Mouse (Mus musculus): Measurements from ENCODE around the gene Aldoart2.
"Not testable (repeated sequence)": the region's sequence is repeated elsewhere in the genome, so short reads cannot be mapped to it uniquely, and the experiment has no call there.

Aldoart2 gene

DNA sequence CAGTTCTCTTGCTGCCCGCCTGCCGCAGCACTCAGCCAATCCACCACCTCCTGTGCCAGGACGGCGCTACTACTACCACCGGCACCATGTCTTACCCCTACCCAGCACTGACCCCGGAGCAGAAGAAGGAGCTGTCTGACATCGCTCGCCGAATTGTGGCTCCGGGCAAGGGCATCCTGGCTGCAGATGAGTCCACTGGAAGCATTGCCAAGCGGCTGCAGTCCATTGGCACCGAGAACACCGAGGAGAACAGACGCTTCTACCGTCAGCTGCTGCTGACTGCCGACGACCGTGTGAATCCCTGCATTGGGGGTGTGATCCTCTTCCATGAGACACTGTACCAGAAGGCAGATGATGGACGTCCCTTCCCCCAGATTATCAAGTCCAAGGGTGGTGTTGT is at the start of gene Aldoart2:
TSS of gene Aldoart2 (plus strand) at position 34 of the 400 bp plus-strand sequence.
- DNase-seq (ENCODE audit: low spot score), result no peak

DNA sequence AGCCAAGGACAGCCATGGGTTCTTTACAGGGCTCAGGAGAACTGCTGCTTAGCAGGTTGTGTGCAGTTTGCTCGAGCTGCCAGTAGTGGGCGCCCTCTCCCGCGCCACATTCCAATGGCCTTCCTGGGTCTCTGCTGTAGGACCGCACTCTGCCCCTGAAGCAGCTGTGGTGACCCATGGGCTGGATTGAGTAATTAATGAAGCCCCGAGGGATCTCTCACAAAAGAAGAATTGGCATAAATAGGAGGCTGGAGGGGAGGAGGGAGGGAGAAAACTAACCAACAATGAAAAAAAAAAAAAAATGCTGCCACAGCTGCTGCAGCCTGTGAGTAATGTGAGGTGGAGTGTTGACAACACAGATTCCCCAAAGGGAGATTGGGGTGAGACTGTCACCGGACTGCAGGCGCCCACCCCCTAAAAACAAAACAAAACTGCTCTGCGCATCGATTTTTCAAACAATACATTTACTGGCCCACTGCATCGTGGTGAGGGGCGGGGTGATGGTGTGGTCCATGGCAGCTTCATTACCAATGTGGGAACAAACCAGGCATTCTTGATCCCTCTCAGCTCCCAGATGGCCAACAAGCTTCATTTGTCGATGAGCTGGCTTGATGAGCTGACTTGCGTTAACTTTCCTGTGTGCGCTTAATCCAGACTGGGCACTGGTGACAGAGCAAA is 46.8 kb upstream of the Aldoart2 start:
- no peak for DNase-seq (ENCODE audit: low spot score)

DNA sequence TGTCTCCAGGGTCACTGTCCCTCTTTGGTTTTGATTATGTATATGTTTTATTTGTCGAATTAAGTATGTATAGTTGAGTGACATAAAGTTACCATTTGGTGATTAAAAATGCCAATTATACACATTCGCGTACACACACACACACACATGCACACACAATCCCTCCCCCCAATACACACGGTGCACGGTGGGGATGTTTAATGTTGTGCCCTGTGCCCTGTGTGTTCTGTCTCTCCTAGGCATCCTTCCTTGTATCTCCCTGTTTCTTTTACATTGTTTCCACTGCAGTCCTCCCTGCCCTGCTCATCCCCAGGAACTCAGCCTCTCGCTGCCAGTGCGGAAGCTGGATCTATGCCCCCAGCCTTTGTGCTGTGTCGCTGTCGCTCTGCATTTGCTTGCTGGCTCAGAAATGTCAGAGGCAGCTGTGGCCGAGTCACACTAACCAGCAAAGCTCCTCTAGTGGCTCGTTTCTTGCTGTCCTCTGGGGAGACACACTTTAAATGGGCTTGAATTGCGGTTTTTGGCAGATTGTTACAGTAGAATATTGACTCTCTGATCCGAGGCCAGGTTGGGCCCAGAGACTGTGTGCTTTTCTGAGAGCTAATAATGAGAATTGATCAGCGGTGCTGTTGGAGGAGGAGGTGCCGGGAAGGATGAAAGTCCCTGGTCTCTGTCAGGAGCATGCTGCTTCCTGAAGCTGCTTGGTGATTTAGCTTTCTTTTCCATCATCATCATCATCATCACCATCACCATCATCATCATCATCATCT is 37.9 kb upstream of the Aldoart2 start:
- DNase-seq (ENCODE audit: low spot score), result no peak

DNA sequence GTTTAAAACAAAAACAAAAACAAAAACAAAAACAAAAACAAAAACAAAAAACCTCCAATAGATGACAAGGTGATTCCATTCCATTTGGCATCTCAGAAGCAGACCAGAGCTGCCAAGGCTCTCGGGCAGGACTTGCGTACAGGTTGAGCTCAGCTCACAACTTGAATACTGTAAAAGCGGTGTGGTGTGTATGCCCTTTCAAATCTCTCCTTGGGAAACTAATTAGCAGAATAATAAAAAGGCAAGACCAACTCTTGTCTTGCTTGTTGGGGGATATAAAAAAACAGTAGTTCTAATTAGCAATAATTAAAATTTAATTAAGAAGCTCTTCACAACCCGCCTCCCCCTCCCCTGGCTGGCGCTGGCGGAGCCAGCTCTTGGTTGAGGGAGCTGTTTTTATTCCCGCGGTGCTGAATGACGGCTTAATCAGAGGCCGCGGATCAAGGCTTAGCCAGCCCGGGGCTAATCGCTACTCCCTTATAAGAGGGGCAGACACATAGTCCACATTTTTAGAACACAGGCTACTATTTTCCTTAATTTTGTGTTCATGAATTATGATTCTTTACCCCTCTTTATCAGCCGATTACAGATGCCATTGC is 28.4 kb upstream of the Aldoart2 start:
- DNase-seq (ENCODE audit: low spot score), result no peak

DNA sequence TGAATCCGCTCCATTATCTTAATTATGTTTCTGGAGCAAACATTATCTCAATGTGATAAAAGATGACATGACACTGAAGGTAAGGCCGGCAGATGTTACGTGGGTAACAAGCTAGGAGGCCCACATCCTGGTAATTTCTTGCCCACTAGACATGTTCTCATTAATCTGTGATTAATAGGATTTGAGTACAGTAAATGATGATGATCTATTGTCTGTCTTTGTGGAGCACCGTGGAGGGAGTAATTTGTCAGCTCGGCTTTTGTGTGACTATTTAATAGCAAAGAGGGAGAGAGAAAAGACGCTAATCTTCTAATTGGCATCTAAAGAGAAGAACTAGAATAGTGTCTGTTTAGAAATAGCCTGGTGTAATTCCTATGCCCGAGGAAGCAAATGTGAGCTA is 27.3 kb upstream of the Aldoart2 start:
- no peak for DNase-seq (ENCODE audit: low spot score)

DNA sequence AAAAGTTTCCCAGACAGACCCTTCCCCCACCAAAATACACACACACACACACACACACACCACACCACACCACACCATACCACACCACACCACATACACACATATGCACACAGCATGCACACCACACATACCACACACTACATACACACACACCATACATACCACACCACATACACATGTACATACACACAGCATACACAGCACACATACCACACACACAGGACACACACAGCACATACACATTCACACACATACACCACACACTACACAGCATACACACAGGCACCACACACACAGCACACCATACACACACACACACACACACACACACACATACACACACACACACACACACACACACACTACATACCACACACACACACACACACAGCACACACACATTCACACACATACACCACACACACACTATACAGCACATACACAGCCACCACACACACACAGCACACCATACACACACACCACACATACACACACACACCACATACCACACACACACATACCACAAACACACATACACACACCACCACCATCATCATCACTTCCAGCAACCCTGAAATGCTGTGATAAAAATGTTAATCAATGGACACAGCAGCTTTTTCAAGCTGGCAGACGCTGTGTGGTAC is 26.6 kb upstream of the Aldoart2 start:
- no peak for DNase-seq (ENCODE audit: low spot score)

DNA sequence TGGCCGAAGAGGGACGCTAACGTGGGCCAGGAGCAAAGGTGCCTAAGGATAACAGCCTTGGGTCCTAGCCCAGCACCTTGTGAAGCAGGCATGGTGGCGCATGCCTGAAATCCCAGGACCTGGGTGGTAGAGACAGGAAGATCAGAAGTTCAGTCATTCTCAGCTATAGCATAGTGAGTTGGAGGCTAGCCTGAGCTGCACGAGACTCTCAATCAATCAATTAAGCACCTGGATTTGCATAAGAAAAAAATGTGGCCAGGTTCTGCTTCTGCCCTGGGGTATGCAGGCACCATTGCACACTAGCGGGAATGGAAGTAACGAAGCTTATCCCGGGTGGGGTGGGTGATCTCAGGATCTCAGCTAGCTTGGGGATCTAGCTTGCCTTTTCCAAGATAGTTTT is 25.9 kb upstream of the Aldoart2 start:
- no peak for DNase-seq (ENCODE audit: low spot score)

DNA sequence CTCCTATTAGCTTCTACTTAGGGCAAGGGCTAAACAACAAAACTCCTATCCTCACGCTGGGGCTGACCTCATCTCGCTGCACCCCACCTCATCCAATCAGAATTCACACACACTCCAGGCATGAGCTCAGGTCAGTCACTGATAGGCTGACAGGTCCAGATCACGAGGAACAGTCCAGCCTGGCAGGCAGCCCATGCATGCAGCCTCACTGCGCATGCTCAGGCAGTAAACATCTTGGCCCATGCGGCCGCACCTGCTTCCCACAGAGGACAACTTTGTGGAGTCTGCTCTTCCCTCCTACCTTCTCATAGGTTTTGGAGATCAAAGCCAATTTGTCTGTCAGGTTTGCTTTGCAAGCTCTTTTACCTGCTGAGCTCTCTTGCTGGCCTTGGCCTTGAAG is 10.1 kb upstream of the Aldoart2 start:
- not testable (repeated sequence) for DNase-seq (ENCODE audit: low spot score)

DNA sequence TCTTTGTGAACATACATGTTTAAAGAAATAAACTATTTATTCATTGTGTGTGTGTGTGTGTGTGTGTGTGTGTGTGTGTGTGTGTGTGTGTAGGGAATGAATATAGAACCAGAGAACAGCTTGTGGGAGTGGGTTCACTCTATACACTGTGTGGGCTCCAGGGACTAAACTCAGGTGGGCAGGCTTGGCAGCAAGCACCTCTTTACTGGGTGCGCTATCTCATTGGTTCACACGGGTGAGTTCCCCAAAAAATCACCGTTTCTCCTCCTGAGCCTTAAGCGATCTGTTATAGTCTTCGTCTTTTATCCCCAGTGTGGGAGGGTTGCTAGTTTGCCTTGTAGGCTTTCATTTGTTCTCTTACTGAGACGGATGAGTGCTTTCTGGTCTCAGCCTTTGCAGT is 7.2 kb upstream of the Aldoart2 start:
- DNase-seq (ENCODE audit: low spot score), result no peak

DNA sequence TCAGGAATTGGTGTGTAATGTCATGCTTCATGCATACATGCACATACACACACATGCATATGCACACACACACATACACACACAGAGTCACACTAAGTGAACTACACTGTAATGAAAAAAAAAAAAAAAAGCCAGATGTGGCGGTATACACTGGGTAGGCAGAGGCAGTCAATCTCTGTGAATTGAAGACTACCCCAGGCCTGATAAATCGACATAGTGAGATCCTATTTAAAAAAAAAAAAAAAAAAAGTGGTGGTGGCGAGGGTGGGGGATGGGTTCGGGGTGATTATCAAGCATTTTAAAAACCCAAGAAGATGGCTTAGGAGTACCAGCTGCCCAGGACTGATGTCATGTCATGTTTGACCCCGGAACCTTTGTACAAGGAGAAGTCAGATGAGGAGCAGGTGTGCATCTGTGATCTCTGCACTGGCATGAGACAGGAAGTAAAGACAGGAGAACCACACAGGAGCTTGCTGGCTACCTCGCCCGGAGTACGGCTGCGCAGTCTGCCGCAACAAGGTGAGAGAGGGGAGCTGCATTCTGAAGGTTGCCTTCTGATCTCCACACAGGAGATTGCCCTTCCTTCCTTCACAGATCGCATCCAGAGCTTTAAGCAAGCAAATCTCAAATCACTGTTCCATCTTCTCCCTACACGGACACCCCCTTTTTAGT is 5.7 kb upstream of the Aldoart2 start:
- no peak for DNase-seq (ENCODE audit: low spot score)

DNA sequence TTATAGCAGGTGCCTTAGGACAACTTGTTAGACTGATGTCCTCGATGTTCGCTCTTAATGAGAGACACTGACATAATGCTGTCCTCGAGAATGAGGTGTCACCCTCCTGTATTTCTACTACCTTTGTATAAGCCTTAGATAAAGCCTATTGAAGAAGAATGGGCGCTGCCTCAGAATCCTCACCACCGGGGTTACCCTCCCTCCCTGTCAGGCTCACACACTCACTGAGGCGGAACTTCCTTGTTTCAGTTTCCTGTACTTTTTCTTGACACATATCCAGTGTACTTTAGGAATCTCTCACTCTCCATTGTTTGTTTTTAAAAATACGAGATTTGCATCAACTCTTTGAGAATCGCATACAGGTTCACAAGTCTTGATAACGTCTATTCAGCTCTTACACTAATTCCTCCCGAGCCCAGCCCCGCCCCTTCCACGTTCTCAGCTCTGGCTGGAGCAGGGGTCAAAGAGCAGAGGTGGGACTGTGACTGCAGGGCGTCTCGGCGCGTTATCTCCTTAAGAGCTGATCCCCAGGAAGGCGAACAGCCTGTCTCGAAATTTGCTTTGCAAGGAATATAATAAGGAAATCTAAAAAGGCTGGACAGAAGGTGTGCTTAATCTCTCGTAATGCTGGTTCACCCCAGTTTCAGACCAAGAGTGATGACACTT is 4.9 kb upstream of the Aldoart2 start:
- DNase-seq (ENCODE audit: low spot score), result peak; percentile 26

DNA sequence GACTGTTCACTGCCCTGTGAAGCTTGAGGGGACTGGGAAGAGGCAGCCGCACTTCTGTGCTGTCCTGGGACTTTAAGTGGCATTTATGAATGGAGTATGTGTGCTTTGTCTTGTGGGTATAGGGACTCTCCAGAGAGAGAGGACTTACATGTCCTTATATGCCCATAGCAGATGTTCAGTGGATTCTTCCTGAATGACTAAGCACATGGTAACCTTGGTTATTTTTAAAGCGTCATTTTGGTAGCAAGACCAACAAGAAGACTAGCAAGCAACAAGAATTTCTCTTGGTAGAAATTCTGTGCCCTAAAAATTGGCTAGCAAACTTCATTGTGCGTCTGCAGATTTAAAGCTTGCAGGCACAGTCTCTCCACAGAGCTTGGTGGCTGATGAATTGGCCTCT is 1.3 kb upstream of the Aldoart2 start:
- no peak for DNase-seq (ENCODE audit: low spot score)

DNA sequence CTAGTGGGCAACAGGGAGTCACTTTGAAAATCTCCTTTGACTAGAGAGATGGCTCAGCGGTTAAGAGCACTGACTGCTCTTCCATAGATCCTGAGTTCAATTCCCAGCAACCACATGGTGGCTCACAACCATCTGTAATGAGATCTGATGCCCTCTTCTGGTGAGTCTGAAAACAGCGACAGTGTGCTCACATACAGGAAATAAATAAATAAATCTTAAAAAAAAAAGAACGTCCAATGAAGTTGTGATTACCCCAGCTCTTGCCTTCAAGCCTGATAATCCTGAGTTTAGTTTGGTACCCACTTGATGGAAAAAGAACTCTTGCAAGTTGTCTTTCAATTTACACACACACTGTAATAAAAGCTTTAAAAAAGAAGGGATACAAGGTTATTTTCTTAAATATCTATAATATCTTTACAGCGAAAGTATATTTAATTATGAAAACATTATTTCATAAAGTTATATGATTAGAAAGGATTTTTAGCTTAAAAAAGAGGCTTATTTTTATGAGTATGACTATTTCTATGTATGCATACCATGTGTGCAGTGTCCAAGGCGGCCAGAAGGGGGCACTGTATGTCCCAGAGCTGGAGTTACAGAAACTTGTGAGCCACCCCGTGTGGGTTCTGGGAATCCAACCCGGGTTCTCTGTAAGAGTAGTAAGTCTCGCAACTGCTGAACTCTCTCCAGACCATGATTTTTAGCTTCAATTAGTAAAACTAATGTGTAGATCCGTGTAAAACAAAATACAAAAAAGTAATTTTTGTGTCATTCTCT is 664 bp upstream of the Aldoart2 start:
- DNase-seq (ENCODE audit: low spot score), result no peak

DNA sequence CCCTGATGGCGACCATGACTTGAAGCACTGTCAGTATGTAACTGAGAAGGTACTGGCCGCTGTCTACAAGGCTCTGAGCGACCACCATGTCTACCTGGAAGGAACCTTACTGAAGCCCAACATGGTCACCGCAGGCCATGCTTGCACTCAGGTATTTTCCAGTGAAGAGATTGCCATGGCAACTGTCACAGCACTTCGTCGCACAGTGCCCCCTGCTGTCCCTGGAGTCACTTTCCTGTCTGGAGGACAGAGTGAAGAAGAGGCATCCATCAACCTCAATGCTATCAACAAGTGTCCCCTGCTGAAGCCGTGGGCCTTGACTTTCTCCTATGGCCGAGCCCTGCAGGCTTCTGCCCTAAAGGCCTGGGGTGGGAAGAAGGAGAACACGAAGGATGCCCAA is 828 bp downstream of the Aldoart2 start:
- no peak for DNase-seq (ENCODE audit: low spot score)

DNA sequence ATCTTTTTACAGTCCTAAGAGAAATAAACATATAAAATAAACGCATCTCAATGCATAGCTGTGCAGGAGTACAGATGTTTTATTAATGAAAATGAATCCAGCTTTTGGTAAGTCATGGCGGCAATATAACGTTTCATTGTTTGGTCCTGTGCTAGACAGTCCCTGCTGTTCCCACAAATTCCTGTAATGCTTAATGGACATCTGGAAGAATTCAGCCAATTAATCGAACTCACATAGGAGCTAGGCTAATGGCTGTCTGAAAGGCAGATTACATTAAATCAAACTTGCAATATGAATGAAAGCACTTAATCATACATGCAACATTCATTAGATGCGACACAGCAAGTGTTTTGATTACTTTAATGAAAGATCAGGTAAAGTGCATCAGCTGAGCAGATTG is 1.8 kb downstream of the Aldoart2 start:
- DNase-seq (ENCODE audit: low spot score), result no peak

DNA sequence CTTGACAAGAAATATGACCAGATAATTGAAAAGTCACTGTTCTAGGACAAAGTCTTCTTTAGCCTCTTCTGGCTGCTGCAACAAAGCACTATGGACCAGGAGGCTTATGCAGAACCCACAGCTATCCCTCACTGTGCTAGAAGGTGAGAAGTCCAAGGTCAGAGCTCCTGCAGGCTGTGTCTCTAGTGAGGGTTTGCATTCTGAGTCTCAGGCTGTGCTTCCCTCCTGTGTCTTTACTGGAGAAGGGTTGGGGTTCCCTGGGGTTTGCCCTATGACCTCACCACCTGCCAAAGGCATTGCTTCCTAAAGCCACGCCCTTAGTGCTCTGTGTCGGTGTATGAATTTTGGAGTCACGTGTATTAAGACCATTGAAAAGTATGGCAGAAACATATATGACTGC is 3.4 kb downstream of the Aldoart2 start:
- DNase-seq (ENCODE audit: low spot score), result no peak

DNA sequence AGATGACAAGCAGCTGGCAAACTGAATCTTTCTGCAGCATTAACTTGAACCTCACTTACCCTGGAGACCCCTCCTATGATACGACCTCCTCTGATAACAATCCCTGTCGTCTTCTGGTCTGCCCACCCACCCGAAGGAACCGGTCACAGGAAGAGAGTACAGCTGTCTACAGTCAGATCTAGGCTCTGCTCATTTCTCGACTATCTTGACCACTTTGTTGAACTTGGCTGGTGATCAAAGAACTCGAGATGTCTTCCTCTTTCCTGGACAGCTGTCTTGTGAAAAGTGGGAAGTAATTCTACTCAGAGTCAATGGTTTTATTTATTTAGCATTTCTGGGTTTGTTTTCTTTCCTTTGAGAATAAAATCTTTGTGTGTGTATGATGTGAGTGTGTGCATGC is 4.6 kb downstream of the Aldoart2 start:
- DNase-seq (ENCODE audit: low spot score), result no peak

DNA sequence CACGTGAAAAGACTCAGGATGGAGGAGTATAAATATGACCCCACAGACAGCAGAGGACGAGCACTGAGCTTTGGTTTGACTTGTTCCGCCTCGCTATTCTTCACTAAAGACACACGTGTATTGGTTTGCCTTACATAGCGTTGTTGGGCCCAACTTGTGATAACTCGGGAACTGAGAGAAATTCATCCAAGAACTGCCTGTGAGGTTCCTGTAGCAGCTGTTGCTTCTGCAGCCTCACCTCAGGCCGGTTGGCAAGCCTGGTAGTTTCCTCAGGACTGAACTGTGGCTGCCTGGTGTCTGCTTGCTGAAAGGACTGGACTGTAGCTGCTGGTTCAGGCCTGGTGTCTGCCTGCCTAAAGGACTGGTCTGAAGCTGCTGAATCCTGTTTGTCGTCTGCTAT is 5.6 kb downstream of the Aldoart2 start:
- DNase-seq (ENCODE audit: low spot score), result no peak

DNA sequence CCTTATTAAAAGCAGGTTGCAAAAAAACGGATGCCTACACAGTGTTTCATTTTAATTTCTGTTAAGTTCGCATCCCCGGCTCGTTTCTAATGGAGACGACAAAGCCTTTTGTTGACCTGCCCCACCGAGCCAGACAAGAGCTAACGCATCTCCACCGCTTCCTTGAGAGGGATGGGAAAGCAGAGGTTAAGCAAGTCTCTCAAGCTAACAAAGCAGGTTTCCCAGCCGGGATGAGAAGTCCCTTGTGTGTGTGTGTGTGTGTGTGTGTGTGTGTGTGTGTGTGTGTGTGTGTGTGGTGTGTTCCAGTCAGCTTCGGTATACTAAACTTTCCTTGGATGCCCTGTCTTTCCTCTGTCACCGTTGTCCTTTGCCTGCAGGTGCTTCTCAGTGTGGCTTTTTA is 6.1 kb downstream of the Aldoart2 start:
- no peak for DNase-seq (ENCODE audit: low spot score)

DNA sequence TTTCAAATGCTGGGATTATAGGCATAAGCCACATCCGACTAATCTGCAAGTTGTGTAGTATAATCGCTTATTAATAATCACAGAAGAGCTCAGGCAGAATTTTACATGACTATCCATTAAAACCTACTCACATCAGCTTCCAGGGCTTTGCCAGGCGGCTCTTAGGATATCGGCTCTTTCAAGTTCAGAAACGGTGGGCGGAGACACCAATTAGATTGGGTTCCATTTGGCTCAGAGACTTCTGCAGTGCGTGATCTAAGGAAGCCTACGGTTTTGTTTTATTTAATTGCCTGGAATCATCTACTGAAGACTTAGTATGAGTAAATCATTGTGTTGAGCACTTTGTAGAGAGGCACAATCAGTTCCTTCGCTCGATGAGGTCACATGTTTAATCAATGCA is 6.6 kb downstream of the Aldoart2 start:
- no peak for DNase-seq (ENCODE audit: low spot score)

DNA sequence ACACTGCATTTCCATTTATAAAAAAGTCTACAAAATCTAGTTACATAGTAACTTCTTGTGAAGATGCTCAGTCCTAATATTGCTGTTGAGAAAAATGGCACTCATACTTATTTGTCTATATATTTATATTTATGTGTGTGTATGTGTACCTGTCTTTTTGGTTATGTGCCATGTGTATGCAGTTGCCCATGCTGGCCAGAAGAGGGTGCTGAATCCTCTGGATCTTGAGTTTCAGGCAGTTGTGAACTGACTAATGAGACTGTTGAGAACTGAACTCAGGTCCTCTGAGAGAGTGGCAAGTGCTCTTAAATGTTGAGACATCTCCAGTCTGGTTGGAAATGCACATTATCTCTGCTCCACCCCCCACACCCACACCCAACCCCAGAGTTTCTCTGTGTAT is 8.1 kb downstream of the Aldoart2 start:
- no peak for DNase-seq (ENCODE audit: low spot score)
